Mouse (Mus musculus) C2C12 (cell line): ENCODE measurements at regions not wholly inside any gene's neighbourhood (a gene's known extent, or its start where the extent isn't known, plus 50 kb on each side); places are given as distances from the start of the nearest gene placed in this dataset.

Experiments used
- H3K27me3 ChIP-seq: one replicate; pipeline ENCODE4 v1.6.1; 2011; ENCODE audit not compliant: control insufficient read depth, insufficient read depth, insufficient read length
- H3K36me3 ChIP-seq: one replicate; pipeline ENCODE4 v1.6.1; 2011; ENCODE audit not compliant: control insufficient read depth, insufficient read depth
- H3K4me3 ChIP-seq: one replicate; pipeline ENCODE4 v1.5.1; 2011; ENCODE audit warnings: mild to moderate bottlenecking, control low read depth; ENCODE audit not compliant: poor library complexity, insufficient read depth, severe bottlenecking
- H3K79me2 ChIP-seq: one replicate; pipeline ENCODE4 v1.6.1; 2011; ENCODE audit not compliant: control insufficient read depth, insufficient read depth
- H3K79me3 ChIP-seq: one replicate; pipeline ENCODE4 v1.6.1; 2011; ENCODE audit warnings: low read depth, control low read depth
- H3ac ChIP-seq: one replicate; pipeline ENCODE3; 2011; ENCODE audit warnings: low read depth; ENCODE audit not compliant: control insufficient read depth, insufficient read length
- CEBPB ChIP-seq: IDR thresholded peaks from one replicate; pipeline ENCODE4 v1.6.1; 2011; ENCODE audit warnings: low read depth, mild to moderate bottlenecking, control low read depth, moderate library complexity
- CTCF ChIP-seq: IDR thresholded peaks from one replicate; pipeline ENCODE4 v1.5.1; 2011; ENCODE audit not compliant: control insufficient read depth, insufficient read depth, insufficient read length
- FOSL1 ChIP-seq: IDR thresholded peaks from one replicate; pipeline ENCODE4 v1.8.0; 2011; ENCODE audit warnings: mild to moderate bottlenecking, low read length; ENCODE audit not compliant: poor library complexity, insufficient read depth, severe bottlenecking
- MAX ChIP-seq: IDR thresholded peaks from one replicate; pipeline ENCODE4 v1.6.1; 2011; ENCODE audit warnings: mild to moderate bottlenecking, control low read depth
- MYOD1 ChIP-seq: IDR thresholded peaks from one replicate; pipeline ENCODE4 v1.6.1; 2011; ENCODE audit warnings: low read depth; ENCODE audit not compliant: control insufficient read depth, insufficient read length
- MYOG ChIP-seq: IDR thresholded peaks from one replicate; pipeline ENCODE4 v1.6.1; 2011; ENCODE audit not compliant: control insufficient read depth, insufficient read length; ENCODE audit errors: extremely low read depth
- USF1 ChIP-seq: IDR thresholded peaks from one replicate; pipeline ENCODE4 v1.6.1; 2011; ENCODE audit warnings: low read depth, mild to moderate bottlenecking, control low read depth, moderate library complexity

- H3K79me3 ChIP-seq = no peaks in the 10 kb centered on the region
These were observed 241.1 kb upstream of the Slc24a2 start for GRCm38 (mm10) chr4:87471385-87471784.

GRCm38 (mm10) chr4:87467600-87467999 is 237.3 kb upstream of the Slc24a2 start:
- no peaks in the 10 kb centered on the region for H3K27me3 ChIP-seq
- H3K36me3 ChIP-seq = no peaks in the 10 kb centered on the region
- H3ac ChIP-seq = no peak overlapping the region
- no peaks in the 10 kb centered on the region for H3K79me2 ChIP-seq
- no peaks in the 10 kb centered on the region for H3K79me3 ChIP-seq
- no peak overlapping the region for H3K4me3 ChIP-seq
- TF ChIP-seq FOSL1 = no peak
- peak; percentile 79 for TF ChIP-seq CEBPB

More at GRCm38 (mm10) chr4:87471385-87471784, 241.1 kb upstream of the Slc24a2 start:
- Histone ChIP-seq H3K79me2 (no peaks in the 10 kb centered on the region), H3ac (no peak overlapping the region), H3K4me3 (no peak overlapping the region), H3K36me3 (no peaks in the 10 kb centered on the region), H3K27me3 (no peaks in the 10 kb centered on the region)
- TF ChIP-seq FOSL1 (no peak), MYOD1 (no peak), MYOG (no peak), CTCF (no peak), CEBPB (no peak), MAX (no peak)

GRCm38 (mm10) chr4:87467018-87467417 is 236.7 kb upstream of the Slc24a2 start:
- H3K79me2 ChIP-seq = no peaks in the 10 kb centered on the region
- H3K36me3 ChIP-seq = no peaks in the 10 kb centered on the region
- no peak for TF ChIP-seq MYOD1
- no peak for TF ChIP-seq CTCF
- no peak for TF ChIP-seq FOSL1
- no peak for TF ChIP-seq CEBPB
- no peak for TF ChIP-seq MAX
- TF ChIP-seq USF1 = no peak
- TF ChIP-seq MYOG = no peak
- no peaks in the 10 kb centered on the region for H3K79me3 ChIP-seq
- no peak overlapping the region for H3K4me3 ChIP-seq
- no peak overlapping the region for H3ac ChIP-seq
- H3K27me3 ChIP-seq = no peaks in the 10 kb centered on the region

- Histone ChIP-seq H3K79me3 (no peaks in the 10 kb centered on the region), H3K36me3 (no peaks in the 10 kb centered on the region), H3K4me3 (no peak overlapping the region), H3K79me2 (no peaks in the 10 kb centered on the region), H3K27me3 (no peaks in the 10 kb centered on the region), H3ac (no peak overlapping the region)
- TF ChIP-seq CEBPB = no peak
These were observed 231.1 kb upstream of the Slc24a2 start for GRCm38 (mm10) chr4:87461181-87461912.

GRCm38 (mm10) chr4:87455863-87456578 is 225.7 kb upstream of the Slc24a2 start:
- no peaks in the 10 kb centered on the region for H3K36me3 ChIP-seq
- no peaks in the 10 kb centered on the region for H3K79me2 ChIP-seq
- no peak overlapping the region for H3K4me3 ChIP-seq
- no peak for TF ChIP-seq CEBPB
- no peak for TF ChIP-seq USF1
- TF ChIP-seq FOSL1 = no peak
- TF ChIP-seq MYOG = no peak
- no peak for TF ChIP-seq MAX
- TF ChIP-seq CTCF = no peak
- TF ChIP-seq MYOD1 = no peak
- H3K79me3 ChIP-seq = no peaks in the 10 kb centered on the region
- H3K27me3 ChIP-seq = no peaks in the 10 kb centered on the region
- H3ac ChIP-seq = no peak overlapping the region

GRCm38 (mm10) chr4:87452122-87452521 is 221.8 kb upstream of the Slc24a2 start:
- H3ac ChIP-seq = no peak overlapping the region
- no peak overlapping the region for H3K4me3 ChIP-seq
- H3K27me3 ChIP-seq = no peaks in the 10 kb centered on the region
- no peaks in the 10 kb centered on the region for H3K79me2 ChIP-seq
- TF ChIP-seq CTCF = no peak
- no peaks in the 10 kb centered on the region for H3K36me3 ChIP-seq
- no peaks in the 10 kb centered on the region for H3K79me3 ChIP-seq
